Mouse (Mus musculus) CH12.LX (cell line): ENCODE data around the gene Rdh9.

Experiments
- CTCF ChIP-seq, 2 experiments: IDR thresholded peaks in 1 of 2; conservative IDR thresholded peaks in 1 of 2; 2 replicates each; pipeline ENCODE4 v1.5.1; 2011 to 2012; ENCODE audit warnings: low read depth in 2 of 2, low read length in 2 of 2, improper control_type of control experiment in 1 of 2, inconsistent platforms in 1 of 2, mild to moderate bottlenecking in 1 of 2, moderate library complexity in 1 of 2
- HCFC1 ChIP-seq: IDR thresholded peaks from 2 replicates; pipeline ENCODE4 v1.6.1; 2012; ENCODE audit warnings: low read depth, mild to moderate bottlenecking, inconsistent platforms, low read length, improper control_type of control experiment
- JUND ChIP-seq: conservative IDR thresholded peaks from 2 replicates; pipeline ENCODE4 v1.6.1; 2011; ENCODE audit warnings: low read depth, low read length, improper control_type of control experiment
- MAFK ChIP-seq: IDR thresholded peaks from 2 replicates; pipeline ENCODE4 v1.6.1; 2011; ENCODE audit warnings: low read length, improper control_type of control experiment; ENCODE audit not compliant: insufficient replicate concordance
- MAX ChIP-seq: IDR thresholded peaks from 2 replicates; pipeline ENCODE4 v1.6.1; 2011; ENCODE audit warnings: low read length, improper control_type of control experiment
- MAZ ChIP-seq: IDR thresholded peaks from 2 replicates; pipeline ENCODE4 v1.6.1; 2012; ENCODE audit warnings: low read depth, mild to moderate bottlenecking, inconsistent platforms, low read length, improper control_type of control experiment, moderate library complexity
- POLR2A ChIP-seq: IDR thresholded peaks from 2 replicates; pipeline ENCODE4 v1.6.1; 2011; ENCODE audit warnings: low read depth, mild to moderate bottlenecking, improper control_type of control experiment, low read length
- TCF12 ChIP-seq: IDR thresholded peaks from 2 replicates; pipeline ENCODE4 v1.6.1; 2014; ENCODE audit warnings: low read depth, mild to moderate bottlenecking, inconsistent platforms, low read length, improper control_type of control experiment
- ZC3H11A ChIP-seq: IDR thresholded peaks from 2 replicates; pipeline ENCODE4 v1.6.1; 2012; ENCODE audit warnings: low read depth, mild to moderate bottlenecking, inconsistent platforms, low read length, improper control_type of control experiment
- ZMIZ1 ChIP-seq: IDR thresholded peaks from 2 replicates; pipeline ENCODE4 v1.6.1; 2012; ENCODE audit warnings: low read depth, mild to moderate bottlenecking, inconsistent platforms, low read length, improper control_type of control experiment

GRCm38 (mm10) chr10:127754566-127755166, 21.5 kb upstream of the Rdh9 start:
- TF ChIP-seq MAX (no peak), MAZ (no peak), HCFC1 (no peak), ZC3H11A (no peak), TCF12 (no peak), ZMIZ1 (no peak), POLR2A (no peak), CTCF (conservative IDR thresholded peaks at IDR 0.05 in 1 of 2, IDR thresholded peaks at IDR 0.05 in 1 of 2; ENCODE audit: low read depth in 2 of 2, low read length in 2 of 2) (no peak), JUND (no peak), MAFK (no peak)
